Mouse (Mus musculus): Measurements from ENCODE around the gene Gm28053. TPM values are rescaled to one million over a fixed set of nuclear protein-coding genes. Genes with fewer than 3 reads are reported as not detected.

Gene Gm28053
- not detected in 2 replicates for polyA plus RNA-seq (2014; fragmentation: Nextera tagmentation; extraction: Ambion mirVana)

GRCm38 (mm10) chr6:48718455-48718854, at the start of gene Gm28053, which contains the start of gene Gimap7:
Gm28053 (plus strand) TSS chr6:48718607.
Gimap7 (plus strand) TSS chr6:48718621.
- WGBS, result 69% methylated on average over 2 of the region's 2 CpGs
- Histone ChIP-seq H3K36me3 (ENCODE audit: control insufficient read depth, insufficient read depth, low read length) (no peaks in the 10 kb centered on the region), H3K4me1 (ENCODE audit: control insufficient read depth, insufficient read depth, low read length) (no peaks in the 10 kb centered on the region), H3K9me3 (ENCODE audit: control insufficient read depth, low read length) (no peaks in the 10 kb centered on the region), H3K9ac (ENCODE audit: low read length) (no peak within 1 kb of the TSS), H3K4me2 (ENCODE audit: low read depth) (no peak within 1 kb of the TSS), H3K27me3 (ENCODE audit: control insufficient read depth, insufficient read depth, low read length) (no peaks in the 10 kb centered on the region), H3K4me3 (ENCODE audit: low read depth, low read length) (no peak within 1 kb of the TSS), H3K27ac (ENCODE audit: low read depth, low read length) (no peak within 1 kb of the TSS)
- no peak for ATAC-seq (ENCODE audit: insufficient read depth, low FRiP score, low TSS enrichment)
- DNase-seq (ENCODE audit: low spot score), result no peak

DNA sequence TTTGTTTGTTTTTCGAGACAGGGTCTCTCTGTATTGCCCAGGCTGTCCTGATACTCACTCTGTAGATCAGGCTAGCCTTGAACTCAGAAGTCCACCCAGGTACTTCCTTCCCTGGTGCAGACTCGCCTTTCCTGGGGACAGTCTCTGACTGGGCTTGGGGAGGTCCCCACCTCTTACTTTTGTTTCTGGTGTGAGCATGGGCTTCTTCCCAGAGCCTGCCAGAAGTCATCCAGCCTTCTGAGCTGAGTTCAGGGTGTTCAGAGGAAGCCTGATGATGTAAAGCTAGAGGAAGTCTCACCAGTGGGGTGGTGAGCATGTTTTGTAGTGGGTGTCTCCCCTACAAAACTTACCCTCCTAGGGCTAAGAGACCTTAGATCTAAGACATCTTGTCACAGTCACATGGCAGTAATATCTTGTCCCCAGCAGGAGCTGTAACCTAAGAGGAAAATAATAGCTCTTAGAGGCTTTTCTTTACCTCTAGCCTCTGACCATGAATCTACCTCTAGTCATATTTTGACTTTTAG, 48.9 kb upstream of the Gm28053 start:
- no peaks in the 10 kb centered on the region for H3K9me3 ChIP-seq (ENCODE audit: control insufficient read depth, low read length)

GRCm38 (mm10) chr6:48674291-48675058, 43.9 kb upstream of the Gm28053 start:
- DNase-seq (ENCODE audit: low spot score) (no peak), ATAC-seq (ENCODE audit: insufficient read depth, low FRiP score, low TSS enrichment) (no peak)
- H3K27ac ChIP-seq (ENCODE audit: low read depth, low read length), result no peak overlapping the region
- no peak overlapping the region for H3K4me3 ChIP-seq (ENCODE audit: low read depth, low read length)
- no peak overlapping the region for H3K9ac ChIP-seq (ENCODE audit: low read length)
- H3K4me1 ChIP-seq (ENCODE audit: control insufficient read depth, insufficient read depth, low read length), result no peaks in the 10 kb centered on the region
- H3K27me3 ChIP-seq (ENCODE audit: control insufficient read depth, insufficient read depth, low read length), result no peaks in the 10 kb centered on the region
- no peaks in the 10 kb centered on the region for H3K36me3 ChIP-seq (ENCODE audit: control insufficient read depth, insufficient read depth, low read length)
- H3K4me2 ChIP-seq (ENCODE audit: low read depth), result no peak overlapping the region
- WGBS, result 94% methylated on average over 9 of the region's 9 CpGs
- H3K9me3 ChIP-seq (ENCODE audit: control insufficient read depth, low read length), result no peaks in the 10 kb centered on the region

More for the DNA sequence above, 48.9 kb upstream of the Gm28053 start:
- no peak overlapping the region for H3K4me2 ChIP-seq (ENCODE audit: low read depth)
- H3K27ac ChIP-seq (ENCODE audit: low read depth, low read length), result no peak overlapping the region
- no peak for ATAC-seq (ENCODE audit: insufficient read depth, low FRiP score, low TSS enrichment)
- 78% methylated on average over 2 of the region's 2 CpGs for WGBS
- no peak for DNase-seq (ENCODE audit: low spot score)
- H3K4me1 ChIP-seq (ENCODE audit: control insufficient read depth, insufficient read depth, low read length), result no peaks in the 10 kb centered on the region
- H3K36me3 ChIP-seq (ENCODE audit: control insufficient read depth, insufficient read depth, low read length), result no peaks in the 10 kb centered on the region
- no peaks in the 10 kb centered on the region for H3K27me3 ChIP-seq (ENCODE audit: control insufficient read depth, insufficient read depth, low read length)
- H3K4me3 ChIP-seq (ENCODE audit: low read depth, low read length), result no peak overlapping the region
- H3K9ac ChIP-seq (ENCODE audit: low read length), result no peak overlapping the region

GRCm38 (mm10) chr6:48675400-48675930, 42.9 kb upstream of the Gm28053 start:
- no peak overlapping the region for H3K4me2 ChIP-seq (ENCODE audit: low read depth)
- no peaks in the 10 kb centered on the region for H3K9me3 ChIP-seq (ENCODE audit: control insufficient read depth, low read length)
- no peak for ATAC-seq (ENCODE audit: insufficient read depth, low FRiP score, low TSS enrichment)
- WGBS, result 54% methylated on average over 10 of the region's 10 CpGs
- H3K9ac ChIP-seq (ENCODE audit: low read length), result no peak overlapping the region
- no peaks in the 10 kb centered on the region for H3K27me3 ChIP-seq (ENCODE audit: control insufficient read depth, insufficient read depth, low read length)
- no peak overlapping the region for H3K27ac ChIP-seq (ENCODE audit: low read depth, low read length)
- H3K36me3 ChIP-seq (ENCODE audit: control insufficient read depth, insufficient read depth, low read length), result no peaks in the 10 kb centered on the region
- no peaks in the 10 kb centered on the region for H3K4me1 ChIP-seq (ENCODE audit: control insufficient read depth, insufficient read depth, low read length)
- DNase-seq (ENCODE audit: low spot score), result no peak
- no peak overlapping the region for H3K4me3 ChIP-seq (ENCODE audit: low read depth, low read length)

DNA sequence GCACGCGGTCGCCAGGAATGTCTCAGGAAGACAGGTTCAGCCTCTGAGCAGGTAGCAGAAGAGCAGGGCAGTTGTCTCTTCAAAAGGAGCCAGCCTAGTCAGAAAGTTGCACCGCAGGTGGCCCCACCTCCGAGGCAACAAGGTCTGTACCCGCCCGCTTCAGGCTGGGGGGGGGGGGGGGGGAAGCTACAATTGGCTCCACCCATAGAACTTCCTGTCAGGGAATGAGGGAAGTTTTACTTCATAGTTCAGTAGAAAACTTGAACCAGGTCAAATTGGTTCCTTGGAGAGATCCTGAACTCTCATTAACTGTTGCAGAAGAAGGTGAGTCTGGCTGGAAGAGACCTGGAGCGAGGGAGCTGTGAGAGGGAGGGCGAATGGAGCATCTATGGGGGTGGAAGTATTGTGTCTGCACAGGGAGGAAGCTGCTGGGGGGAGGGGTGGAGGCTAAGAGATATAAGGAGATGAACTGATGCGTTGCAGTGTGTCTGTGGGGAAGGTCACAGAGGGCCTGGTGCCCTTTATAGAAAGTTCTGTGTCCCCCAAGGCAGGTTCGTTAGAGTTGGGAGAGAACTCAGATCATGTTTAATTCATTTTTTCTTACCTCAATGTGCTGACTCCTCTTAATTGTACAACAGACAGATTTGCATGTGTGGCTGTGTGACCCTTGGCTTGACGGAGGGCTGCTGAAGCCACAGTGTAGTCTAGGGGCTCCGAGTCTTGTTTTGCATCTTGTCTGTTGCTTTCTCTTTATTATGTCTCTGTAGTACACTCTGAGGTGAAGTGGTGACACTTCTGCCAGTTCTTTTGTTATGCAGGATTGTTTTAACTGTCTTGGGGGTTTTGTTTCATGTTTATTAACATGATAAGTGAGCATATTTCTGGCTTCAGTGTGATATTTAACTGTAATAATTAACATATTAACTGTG, 42.2 kb upstream of the Gm28053 start, which contains the start of gene Gimap9:
Gimap9 (plus strand) TSS at position 199 of the 929 bp plus-strand sequence.
- Histone ChIP-seq H3K4me2 (ENCODE audit: low read depth) (0 out of 2 replicates have a peak within 1 kb of the TSS, but pooled peaks have one; percentile 8), H3K4me3 (ENCODE audit: low read depth, low read length) (no peak within 1 kb of the TSS), H3K4me1 (ENCODE audit: control insufficient read depth, insufficient read depth, low read length) (no peaks in the 10 kb centered on the region), H3K27me3 (ENCODE audit: control insufficient read depth, insufficient read depth, low read length) (no peaks in the 10 kb centered on the region), H3K36me3 (ENCODE audit: control insufficient read depth, insufficient read depth, low read length) (no peaks in the 10 kb centered on the region), H3K27ac (ENCODE audit: low read depth, low read length) (no peak within 1 kb of the TSS), H3K9ac (ENCODE audit: low read length) (no peak within 1 kb of the TSS), H3K9me3 (ENCODE audit: control insufficient read depth, low read length) (no peaks in the 10 kb centered on the region)
- no peak for ATAC-seq (ENCODE audit: insufficient read depth, low FRiP score, low TSS enrichment)
- peak; percentile 11 for DNase-seq (ENCODE audit: low spot score)
- 30% methylated on average over 13 of the region's 13 CpGs for WGBS

- ATAC-seq (ENCODE audit: insufficient read depth, low FRiP score, low TSS enrichment), result no peak
Measured at GRCm38 (mm10) chr6:48676860-48677415, 41.5 kb upstream of the Gm28053 start.

DNA sequence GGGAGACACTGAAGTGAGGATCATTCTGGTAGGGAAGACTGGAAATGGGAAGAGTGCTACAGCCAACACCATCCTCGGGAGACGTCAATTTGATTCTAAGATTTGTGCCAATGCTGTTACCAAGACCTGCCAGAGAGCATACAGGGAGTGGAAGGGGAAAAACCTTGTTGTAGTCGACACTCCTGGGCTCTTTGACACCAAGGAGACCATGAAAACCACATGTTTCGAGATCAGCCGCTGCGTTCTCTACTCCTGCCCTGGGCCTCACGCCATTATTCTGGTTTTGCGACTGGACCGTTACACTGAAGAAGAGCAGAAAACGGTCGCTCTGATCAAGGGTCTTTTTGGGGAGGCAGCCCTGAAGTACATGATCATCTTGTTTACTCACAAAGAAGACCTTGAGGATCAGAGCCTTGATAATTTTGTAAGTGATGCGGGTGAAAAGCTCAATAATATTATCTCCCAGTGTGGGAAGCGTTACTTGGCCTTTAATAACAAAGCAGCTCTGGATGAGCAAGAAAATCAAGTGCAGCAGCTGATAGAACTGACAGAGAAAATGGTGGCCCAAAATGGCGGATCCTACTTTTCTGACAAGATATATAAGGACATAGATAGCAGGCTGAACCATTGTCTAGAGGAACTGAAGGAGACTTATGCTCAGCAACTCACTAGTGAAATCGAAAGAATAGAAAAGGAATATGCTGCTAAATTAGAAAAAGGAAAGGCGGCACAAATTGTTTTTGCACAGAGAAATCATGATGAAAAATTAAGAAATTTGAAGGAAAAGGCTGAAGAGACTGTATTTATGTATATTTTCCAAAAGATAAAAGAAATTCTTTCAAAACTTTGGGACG, 40.7 kb upstream of the Gm28053 start:
- Histone ChIP-seq H3K36me3 (ENCODE audit: control insufficient read depth, insufficient read depth, low read length) (no peaks in the 10 kb centered on the region), H3K9me3 (ENCODE audit: control insufficient read depth, low read length) (no peaks in the 10 kb centered on the region), H3K4me2 (ENCODE audit: low read depth) (no peak overlapping the region), H3K27me3 (ENCODE audit: control insufficient read depth, insufficient read depth, low read length) (no peaks in the 10 kb centered on the region), H3K27ac (ENCODE audit: low read depth, low read length) (no peak overlapping the region), H3K4me1 (ENCODE audit: control insufficient read depth, insufficient read depth, low read length) (no peaks in the 10 kb centered on the region), H3K9ac (ENCODE audit: low read length) (no peak overlapping the region), H3K4me3 (ENCODE audit: low read depth, low read length) (no peak overlapping the region)
- WGBS, result 91% methylated on average over 17 of the region's 17 CpGs
- DNase-seq (ENCODE audit: low spot score) (no peak), ATAC-seq (ENCODE audit: insufficient read depth, low FRiP score, low TSS enrichment) (no peak)

More at GRCm38 (mm10) chr6:48676860-48677415, 41.5 kb upstream of the Gm28053 start:
- Histone ChIP-seq H3K4me3 (ENCODE audit: low read depth, low read length) (no peak overlapping the region), H3K36me3 (ENCODE audit: control insufficient read depth, insufficient read depth, low read length) (no peaks in the 10 kb centered on the region), H3K4me2 (ENCODE audit: low read depth) (no peak overlapping the region), H3K27me3 (ENCODE audit: control insufficient read depth, insufficient read depth, low read length) (no peaks in the 10 kb centered on the region), H3K9me3 (ENCODE audit: control insufficient read depth, low read length) (no peaks in the 10 kb centered on the region), H3K4me1 (ENCODE audit: control insufficient read depth, insufficient read depth, low read length) (no peaks in the 10 kb centered on the region), H3K27ac (ENCODE audit: low read depth, low read length) (no peak overlapping the region), H3K9ac (ENCODE audit: low read length) (no peak overlapping the region)
- no peak for DNase-seq (ENCODE audit: low spot score)
- 84% methylated on average over 5 of the region's 5 CpGs for WGBS
